Mouse (Mus musculus): Measurements from ENCODE around the gene Nlrp6.

The Nlrp6 gene

DNA sequence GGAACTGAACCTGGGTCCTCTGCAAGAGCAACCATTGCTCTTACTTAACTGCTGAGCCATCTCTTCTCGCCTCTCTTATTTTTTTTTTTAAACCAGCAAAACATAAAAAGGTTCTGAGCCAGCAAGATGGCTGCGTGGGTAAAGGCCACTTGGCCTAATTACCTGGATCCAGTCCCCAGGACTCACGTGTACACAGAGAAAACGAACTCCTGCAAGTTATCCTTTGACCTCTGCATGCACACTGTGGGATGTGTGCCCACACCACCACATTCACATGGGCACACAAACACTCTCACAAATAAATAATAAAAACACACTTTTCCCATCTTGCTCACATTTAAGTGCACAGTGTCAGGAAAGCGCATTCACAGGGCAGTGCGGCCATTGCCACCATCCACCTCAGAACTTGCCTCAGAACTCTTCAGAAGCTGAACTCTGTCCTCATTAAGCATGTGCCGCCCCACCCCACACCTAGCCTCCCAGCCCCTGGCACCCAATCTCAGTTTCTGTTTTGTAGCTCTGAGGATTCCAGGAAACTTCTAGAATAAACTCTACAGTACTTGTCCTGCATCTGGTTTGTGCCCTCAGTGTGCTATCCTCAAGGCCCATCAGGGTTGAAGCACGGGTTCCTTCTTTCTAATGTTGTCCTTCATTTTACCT, 6.5 kb upstream of the Nlrp6 start:
- DNase-seq: no peak

DNA sequence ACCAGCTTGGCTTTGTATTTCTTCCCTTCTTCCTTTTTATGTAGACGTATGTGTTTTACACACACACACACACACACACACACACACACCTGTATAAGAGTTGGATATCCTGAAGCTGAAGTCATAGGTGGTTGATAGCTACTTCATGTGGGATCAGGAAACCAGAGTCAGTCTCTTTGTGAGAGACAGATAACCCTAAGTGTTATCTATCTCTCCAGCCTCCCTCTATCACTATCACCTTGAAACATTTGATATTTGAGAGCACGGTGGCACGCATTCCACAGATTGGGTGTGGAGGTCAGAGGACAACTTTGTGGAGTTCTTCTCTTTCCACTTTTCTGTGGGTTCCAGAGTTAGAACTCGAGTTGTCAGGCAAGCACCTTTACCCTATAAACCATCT, 791 bp upstream of the Nlrp6 start:
- DNase-seq: no peak

DNA sequence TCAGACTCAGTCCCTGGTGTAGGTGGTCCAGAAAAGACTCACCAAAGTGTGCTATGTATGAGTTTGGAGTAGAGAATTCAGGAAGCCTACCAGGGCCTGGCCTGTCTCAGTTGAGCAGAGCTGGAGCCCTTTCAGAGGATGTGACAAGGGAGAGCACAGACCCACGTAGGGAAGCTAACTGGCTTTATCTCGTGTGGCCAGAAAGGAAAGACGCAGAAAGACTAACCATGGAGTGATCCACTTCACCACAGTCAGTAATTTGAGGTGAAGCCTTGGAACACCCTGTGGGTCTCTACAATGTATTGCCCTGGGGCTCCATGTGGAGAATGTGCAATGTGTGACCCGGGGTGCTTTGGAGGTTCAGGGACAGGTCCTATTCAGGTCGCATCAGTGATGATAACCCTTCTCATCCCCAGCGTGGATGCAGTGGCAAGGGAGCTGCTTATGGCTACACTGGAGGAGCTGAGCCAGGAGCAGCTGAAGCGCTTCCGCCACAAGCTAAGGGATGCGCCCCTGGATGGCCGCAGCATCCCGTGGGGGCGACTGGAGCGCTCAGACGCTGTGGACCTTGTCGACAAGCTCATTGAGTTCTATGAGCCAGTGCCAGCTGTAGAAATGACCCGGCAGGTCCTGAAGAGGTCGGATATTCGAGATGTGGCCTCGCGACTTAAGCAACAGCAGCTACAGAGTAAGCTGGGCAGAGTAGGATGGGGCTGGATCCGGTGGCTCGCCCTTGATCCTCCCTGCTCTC, 698 bp downstream of the Nlrp6 start:
- no peak for DNase-seq

DNA sequence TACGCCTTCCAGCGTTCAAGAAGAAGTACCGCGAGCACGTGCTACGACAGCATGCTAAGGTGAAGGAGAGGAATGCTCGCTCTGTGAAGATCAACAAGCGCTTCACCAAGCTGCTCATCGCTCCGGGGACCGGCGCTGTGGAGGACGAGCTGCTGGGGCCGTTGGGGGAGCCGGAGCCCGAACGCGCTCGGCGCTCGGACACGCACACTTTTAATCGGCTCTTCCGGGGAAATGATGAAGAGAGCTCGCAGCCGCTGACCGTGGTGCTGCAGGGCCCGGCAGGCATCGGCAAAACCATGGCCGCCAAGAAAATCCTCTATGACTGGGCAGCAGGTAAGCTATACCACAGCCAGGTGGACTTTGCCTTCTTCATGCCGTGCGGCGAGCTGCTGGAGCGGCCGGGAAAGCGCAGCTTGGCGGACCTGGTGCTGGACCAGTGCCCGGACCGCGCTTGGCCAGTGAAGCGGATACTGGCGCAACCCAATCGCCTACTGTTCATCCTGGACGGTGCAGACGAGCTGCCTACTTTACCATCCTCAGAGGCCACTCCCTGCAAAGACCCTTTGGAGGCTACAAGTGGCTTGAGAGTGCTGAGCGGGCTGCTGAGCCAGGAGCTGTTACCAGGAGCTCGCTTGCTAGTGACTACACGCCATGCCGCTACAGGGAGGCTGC, 1.8 kb downstream of the Nlrp6 start:
- peak; percentile 81 for DNase-seq

DNA sequence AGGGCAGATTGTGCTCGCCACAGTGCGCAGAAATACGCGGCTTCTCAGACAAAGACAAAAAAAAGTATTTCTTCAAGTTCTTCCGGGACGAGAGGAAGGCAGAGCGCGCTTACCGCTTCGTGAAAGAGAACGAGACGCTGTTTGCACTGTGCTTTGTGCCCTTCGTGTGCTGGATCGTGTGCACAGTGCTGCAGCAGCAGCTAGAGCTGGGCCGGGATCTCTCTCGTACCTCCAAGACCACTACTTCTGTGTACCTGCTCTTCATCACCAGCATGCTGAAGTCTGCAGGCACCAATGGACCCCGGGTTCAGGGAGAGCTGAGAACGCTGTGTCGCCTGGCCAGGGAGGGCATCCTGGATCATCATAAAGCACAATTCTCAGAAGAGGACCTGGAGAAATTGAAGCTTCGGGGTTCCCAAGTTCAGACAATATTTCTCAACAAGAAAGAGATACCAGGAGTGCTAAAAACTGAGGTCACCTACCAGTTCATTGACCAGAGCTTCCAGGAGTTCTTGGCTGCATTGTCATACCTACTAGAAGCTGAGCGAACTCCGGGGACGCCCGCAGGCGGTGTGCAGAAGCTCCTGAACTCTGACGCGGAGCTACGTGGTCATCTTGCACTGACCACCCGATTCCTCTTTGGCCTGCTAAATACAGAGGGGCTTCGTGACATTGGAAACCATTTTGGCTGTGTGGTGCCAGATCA, 2.5 kb downstream of the Nlrp6 start:
- no peak for DNase-seq

DNA sequence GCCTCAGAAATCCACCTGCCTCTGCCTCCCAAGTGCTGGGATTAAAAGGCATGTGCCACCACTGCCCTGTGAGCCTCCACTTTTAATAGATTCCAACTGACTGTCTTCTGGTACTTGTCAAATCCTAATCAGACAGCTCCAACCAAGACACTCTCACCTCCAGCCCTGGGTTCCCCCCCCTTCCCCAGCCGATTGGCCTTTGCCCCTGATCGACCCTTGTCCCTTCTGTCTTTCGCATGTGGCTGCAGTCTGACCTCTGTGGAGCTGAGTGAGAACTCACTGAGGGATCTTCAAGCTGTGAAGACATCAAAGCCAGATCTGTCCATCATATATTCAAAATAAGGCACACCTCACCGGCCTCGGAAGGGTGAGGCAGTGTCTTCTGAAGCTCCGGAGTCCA, 6.5 kb downstream of the Nlrp6 start:
- no peak for DNase-seq

DNA sequence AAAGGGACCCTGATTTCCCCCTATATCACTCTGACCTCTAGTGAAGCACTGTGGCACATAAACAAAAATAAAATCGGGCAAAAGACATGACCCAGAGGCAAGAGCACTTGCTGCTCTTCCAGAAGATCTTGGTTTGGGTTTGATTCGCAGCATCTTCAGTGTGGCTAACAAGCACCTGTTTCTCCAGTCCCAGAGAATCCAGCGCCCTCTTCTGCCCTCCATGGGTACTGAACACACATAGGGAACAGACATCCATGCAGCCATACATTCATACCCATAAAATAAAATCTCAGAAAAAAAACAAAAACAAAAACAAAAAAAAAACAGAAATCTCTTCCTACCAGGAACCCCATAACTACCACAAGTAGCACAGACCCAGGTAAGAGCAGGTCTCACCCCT, 17.7 kb downstream of the Nlrp6 start:
- DNase-seq: no peak

DNA sequence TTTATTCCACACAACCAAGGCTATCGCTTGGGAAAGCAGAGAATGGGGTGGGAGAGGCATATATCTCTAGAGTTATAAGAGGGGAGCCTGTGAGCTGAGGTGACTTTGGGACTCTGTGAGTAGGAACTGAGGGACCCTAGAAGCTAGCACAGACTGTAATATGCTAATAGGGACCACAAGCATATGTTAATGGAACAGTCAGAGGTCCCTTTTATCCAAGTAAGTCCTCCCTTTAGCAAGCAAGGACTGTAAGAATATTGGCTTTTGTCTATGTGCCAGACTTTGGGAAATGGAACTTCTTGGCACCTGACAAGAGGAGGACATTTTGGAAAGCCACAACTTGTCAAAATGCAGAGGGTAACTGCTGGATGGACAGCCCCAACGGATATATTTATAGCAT, 18.2 kb downstream of the Nlrp6 start:
- DNase-seq: no peak

DNA sequence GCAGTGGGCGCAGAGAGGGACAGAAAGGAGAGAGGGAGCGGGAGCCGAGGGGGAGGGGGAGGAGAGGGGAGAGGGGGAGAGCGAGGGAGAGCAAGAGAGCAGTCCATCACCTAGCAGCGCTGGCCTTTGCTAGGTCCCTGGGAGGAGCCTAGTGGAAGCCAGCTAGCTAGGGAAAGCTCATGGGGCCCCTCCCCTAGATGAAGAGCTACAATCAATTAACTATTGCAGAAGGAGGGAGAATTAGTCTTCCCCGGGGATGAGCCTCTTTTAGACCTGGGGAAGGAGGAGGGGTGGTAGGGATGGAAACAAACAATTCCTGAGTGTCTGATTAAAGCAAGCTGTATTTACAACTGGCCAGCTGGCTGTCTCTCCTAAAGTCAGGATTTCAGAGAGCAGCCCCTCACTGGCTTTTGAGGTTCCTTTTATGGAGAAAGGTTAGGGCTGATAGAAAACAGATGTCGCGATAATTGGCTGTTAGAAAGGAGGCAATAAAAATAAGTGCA, 19.0 kb downstream of the Nlrp6 start:
- no peak for DNase-seq

DNA sequence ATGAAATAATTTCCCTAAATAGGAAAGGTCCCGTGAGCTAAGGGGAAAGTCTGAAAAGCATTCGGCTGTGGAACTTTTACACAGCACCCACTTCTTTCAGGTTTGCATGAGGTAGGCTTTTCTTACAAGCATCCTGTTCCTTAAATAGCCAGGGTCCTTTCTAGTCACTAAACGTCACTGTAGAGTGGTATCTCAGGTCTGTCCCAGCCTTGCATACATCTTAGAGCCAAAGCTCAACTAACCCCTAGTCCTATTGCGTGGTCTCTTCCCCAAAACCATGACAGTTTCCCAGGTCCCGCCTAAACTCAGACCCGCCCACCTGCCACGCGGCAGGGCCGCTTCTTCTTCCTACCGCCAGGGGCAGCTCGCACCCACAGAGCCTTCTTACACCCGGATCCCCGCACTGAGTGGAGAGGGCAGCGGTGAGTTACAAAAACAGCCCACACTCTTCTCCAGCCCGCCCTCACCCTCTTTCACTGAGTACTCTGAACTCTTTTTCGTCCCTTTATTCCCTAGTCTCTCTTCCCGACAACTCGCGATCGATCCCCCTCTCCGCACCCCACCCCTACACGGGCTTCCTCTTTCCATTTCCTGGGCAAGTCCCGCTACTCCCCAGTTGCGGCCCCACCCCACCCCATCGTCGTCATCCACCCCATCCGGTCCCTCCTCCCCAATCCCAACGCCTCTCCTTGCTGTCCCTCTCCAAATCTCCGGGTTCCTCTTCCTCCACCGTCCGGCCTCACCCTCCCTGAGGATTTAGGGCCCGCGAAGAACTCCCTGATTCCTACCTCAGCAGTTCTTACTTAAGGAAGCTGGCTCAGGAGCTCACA, 20.7 kb downstream of the Nlrp6 start, which contains the start of gene Pgghg:
Gene Pgghg (plus strand): TSS at position 170 of the 830 bp plus-strand sequence.
- DNase-seq: peak; percentile 41

DNA sequence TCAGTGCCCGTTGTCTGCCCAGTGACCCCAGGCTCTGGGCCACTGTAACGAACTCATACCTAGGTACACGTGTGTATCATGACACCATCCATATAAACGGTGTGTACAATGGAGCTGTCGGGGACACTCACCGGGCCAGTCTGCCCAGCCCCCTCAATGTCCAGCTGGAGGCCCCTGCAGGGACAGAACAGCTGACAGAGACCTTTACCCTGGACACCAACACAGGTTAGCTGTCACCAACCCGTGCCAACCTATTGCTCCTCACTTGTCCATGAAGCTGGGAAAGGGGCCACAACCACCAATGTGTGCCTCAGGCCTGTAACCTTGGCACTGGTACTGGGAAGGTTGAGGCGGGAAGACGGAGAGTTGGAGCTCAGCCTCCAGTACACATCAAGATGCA, 21.6 kb downstream of the Nlrp6 start:
- DNase-seq: no peak

DNA sequence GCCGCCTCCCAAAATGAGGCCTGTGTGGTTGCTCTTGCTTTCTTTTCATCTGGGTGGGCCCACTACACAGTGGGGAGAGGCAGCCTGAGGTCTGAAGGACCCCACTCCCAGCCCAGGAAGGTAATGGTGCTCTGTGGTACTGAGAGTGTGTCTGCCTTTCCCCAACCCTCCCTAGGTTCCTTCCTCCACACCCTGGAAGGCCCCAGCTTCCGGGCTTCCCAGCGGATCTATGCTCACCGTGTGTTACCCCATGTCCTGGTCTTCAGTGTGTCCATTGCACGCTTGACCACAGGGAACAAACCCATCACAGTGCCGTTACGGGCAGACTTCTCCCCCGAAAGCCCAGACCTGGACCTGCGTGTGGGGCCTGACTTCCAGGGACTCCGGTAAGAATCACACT, 22.1 kb downstream of the Nlrp6 start:
- no peak for DNase-seq

DNA sequence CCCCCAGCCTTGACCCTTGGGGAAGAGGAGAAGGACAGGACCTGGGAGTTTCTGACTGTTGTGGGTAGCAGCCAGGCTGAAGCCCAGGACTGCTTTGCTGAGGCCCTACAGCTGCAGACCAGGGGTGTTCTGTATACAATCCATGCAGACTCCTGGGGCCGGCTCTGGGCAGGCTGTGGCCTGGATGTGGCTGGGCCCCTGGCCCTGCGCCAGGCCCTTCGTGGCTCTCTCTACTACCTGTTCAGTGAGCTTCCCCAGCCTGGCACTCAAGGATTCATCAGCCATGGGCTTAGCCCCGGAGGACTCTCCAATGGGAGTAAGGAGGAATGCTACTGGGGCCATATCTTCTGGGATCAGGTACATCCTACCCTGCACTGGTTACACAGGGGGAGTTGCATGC, 22.7 kb downstream of the Nlrp6 start:
- DNase-seq: no peak

DNA sequence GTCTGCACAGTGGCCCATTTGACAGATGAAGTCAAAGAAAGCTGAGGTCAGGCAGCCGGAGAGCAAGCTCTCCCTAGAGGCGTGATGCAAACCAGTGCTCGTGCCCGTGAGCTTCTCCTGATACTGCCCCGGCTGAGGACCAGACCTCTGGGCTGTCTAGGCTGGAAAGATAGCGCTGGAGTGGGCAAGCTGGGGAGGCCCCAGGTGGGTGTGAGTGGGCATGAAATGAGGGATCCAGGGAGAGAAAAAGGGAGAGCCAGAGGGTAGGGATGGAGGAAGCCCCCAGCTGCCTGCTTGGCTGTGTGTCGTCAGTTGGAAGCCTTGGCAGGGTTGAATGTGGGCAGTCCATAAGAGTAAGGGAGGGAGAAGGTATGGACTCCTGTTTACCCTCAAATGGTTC, 23.5 kb downstream of the Nlrp6 start:
- DNase-seq: no peak

DNA sequence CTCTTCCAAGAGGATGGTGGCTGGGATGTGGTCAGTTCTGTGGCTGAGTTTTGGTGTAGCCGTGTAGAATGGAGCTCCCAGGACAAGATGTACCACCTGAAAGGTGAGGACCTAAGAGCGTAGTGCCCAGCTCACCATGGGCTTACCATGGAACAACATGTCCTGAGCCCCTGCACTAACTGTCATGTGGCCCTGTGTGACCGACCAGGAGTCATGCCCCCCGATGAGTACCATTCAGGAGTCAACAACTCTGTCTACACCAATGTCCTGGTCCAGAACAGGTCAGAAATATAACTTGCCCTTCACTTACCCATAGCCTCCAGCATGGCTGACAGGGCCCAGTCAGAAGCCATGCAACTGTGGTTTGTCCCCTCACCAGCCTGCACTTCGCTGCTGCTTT, 24.5 kb downstream of the Nlrp6 start:
- no peak for DNase-seq

DNA sequence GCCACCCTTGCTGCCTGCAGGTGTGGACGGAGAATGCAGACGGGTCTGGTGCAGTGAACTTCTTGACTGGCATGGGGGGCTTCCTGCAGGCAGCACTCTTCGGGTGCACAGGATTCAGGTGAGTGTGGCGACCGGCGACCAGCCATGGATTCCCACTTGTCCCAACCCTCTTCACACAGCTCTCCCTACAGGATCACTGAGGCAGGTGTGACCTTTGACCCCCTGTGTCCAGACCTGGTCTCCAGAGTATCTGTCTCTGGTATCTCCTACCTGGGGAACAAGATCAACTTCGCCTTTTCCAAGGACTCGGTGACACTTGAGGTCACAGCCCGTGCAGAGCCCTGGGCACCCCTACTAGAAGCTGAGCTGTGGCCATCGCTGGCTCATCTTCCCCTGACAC, 25.6 kb downstream of the Nlrp6 start:
- DNase-seq: no peak

DNA sequence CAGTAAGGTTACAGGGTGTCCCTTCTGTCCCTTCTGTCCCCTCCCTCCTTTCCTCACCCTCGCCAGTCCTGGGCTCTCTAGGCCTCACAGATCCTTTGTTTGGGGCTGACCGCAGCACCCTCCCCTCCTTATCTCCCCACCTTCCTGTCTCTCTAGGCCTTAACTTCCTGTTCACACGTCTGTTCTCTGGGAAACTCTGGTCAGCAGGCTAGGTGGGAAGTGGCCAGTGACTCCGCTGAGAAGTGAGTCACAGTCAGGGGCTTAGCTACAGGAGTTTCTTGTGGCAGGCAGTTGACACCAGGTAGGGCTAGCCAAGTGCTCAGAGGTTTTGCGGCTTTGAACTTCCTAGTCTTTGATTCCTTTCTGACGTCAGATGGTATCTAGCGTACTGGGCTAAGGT, 26.3 kb downstream of the Nlrp6 start:
- no peak for DNase-seq

DNA sequence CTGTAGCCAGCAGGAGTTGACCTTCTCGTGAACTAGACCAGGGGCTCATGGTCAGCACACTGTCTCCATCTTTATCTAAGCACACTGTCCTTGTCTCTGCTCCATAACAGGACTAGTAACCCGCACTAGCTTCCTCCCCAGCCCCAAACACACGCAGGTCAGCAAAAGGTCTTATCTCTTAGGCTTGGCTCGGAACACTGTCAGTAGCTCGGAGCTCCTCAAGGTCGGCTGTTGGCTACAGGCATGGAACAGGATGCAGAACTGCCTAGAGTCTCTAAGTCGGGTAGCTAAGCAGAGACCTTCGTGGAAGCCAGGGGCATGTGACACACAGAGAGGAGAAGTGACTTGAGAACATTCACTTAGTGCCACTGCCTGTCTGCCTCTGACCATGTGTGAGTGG, 27.5 kb downstream of the Nlrp6 start:
- DNase-seq: no peak

DNA sequence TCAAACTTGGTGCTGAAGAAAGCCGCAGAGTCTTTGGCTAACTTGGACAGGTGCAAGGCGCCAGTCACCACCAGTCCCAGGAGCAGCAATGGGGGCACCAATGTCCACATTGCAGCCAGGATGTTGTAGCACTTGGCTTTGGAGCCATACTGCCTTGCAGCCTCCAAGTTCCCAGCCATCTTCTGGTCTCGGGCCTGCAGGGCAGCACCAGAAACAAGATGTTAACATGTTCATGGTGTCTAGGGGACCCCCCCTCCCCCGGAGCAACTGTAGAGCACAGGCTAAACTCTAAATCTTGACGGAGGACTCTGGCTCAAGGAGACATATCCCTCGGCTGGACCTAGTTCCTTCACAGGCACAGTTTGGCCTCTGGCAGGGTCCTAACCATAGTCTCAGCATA, 28.6 kb downstream of the Nlrp6 start:
- DNase-seq: no peak

DNA sequence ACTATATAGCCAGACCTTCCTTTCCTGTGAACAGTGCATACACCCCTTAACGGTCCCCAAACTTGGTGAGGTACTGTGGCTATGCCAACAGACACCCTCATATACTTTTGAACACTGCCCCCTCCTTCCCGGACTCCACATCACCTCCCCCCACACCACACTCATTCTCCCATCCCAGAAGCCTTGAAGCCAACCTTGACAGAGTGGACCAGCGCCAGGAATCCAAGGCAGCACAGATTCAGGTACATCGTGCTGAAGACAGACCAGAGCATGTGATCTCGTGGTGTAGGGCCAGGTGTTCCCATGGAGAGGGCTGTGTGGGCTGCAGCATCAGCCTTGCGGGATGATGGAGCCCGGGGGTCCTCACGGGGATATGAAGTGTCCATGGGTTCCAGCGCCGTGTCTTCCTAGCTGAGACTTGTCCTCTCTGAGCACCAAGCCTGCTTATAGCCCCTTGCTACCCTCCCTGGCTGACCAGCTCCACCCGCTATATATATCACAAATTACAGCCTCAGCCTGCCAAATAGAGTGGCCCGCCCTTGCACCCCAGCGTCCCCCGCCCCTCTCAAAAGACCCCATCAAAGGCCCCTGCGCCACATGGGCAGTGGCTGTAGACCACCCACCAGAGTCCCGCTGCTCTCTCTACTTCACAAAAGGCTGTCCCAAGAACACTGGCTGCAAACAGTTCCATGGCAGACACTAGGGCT, 29.3 kb downstream of the Nlrp6 start, which contains the start of gene Ifitm5:
Gene Ifitm5 (minus strand): TSS at position 468 of the 707 bp plus-strand sequence.
- no peak for DNase-seq

DNA sequence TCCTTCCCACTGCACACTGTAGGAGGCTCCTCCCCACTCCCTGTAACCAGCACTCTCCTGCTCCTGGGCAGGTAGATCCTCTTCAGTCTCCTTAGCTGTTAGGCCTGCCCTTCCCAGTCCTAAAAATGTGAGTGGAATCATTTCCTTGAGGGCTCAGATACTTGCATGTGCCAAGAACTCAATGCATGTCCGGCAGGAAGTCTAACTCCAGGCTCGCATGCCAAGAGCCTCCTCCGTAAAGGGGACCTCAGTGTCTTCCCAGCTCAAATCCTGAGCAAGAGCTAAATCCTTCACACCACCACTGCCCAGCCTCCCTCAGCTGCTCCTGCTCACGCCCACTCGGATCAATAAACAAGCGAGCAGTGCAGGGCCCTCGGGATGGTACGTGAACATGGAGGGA, 30.3 kb downstream of the Nlrp6 start:
- no peak for DNase-seq

DNA sequence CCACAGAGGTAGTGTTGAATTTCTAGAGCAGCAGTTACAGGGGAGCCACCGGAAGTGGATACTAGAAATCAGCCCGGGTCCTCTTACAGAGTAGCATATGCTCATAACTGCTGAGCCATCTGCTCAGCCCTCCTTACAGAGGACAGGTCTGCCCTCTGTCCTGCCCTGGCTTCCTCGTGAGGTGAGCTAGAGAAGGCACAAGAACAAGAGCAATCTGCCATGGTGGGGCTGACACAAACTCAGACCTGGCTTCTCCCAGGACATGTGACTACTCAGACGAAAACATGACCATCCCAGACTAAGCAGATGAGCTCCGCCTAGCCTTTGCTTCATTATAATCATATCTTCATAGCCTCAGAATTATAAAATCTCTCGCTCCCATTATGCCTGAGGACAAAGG, 31.1 kb downstream of the Nlrp6 start:
- DNase-seq: no peak
